Comparison of ENCODE assay signal across 27 mouse cellular contexts in the genomic region with DNA sequence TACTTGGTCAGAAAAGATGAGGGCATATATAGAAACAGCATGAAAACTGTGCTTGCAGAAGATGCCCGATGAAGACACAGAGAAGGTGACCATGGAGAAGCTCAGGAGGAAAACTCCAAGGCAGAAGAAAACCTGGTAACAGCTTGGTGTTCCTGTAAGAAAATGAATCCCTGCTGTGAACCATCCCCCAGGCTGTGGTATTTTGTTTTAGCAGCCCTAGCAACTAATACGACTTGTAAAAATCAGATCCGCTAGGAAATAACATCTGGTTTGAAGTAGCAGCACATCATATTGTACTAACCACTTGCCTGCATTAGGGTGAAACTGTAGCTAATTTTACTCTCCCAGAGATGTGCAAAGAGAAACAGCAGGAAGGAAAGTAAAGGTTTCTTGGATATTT. TPM values are rescaled to one million over a fixed set of nuclear protein-coding genes. Genes with fewer than 3 reads are reported as not detected.
DNase-seq lines count a peak whose midpoint lies in the region; ATAC-seq and TF ChIP-seq lines count a peak whose summit lies in the region.
"Had no signal": no experiment of that assay in that cellular context is flagged by ENCODE, and none has a peak within 500 bp of the region (broad histone marks: within the 10 kb centered on the region; RNA-seq: fewer than 3 reads in every experiment).

No protein-coding gene starts in this region.

- H3K36me3 ChIP-seq in limb, embryonic 11.5 days (ENCODE audit: control insufficient read depth, insufficient read depth, low read length): no peaks in the 10 kb centered on the region
- no peaks in the 10 kb centered on the region for H3K36me3 ChIP-seq in limb, embryonic 14.5 days (ENCODE audit: control insufficient read depth, insufficient read depth, low read length)
- H3K36me3 ChIP-seq: embryonic facial prominence, embryonic 12.5 days; embryonic facial prominence, embryonic 15.5 days; heart, embryonic 10.5 days; heart, embryonic 13.5 days; hindbrain, embryonic 15.5 days; intestine, embryonic 15.5 days had no signal

- no peak overlapping the region for H3K27ac ChIP-seq in limb, embryonic 11.5 days (replicated peaks; ENCODE audit: low read depth, low read length)
- H3K27ac ChIP-seq in limb, embryonic 14.5 days (replicated peaks; ENCODE audit: low read depth, low read length): no peak overlapping the region
- H3K27ac ChIP-seq: embryonic facial prominence, embryonic 12.5 days; embryonic facial prominence, embryonic 15.5 days; heart, adult 2 months; heart, embryonic 10.5 days; heart, embryonic 13.5 days; hindbrain, embryonic 15.5 days; intestine, embryonic 15.5 days had no signal

- no peak overlapping the region for H3K4me2 ChIP-seq in limb, embryonic 11.5 days (ENCODE audit: low read depth, severe bottlenecking)
- no peak overlapping the region for H3K4me2 ChIP-seq in limb, embryonic 14.5 days (replicated peaks; ENCODE audit: low read depth, low read length, severe bottlenecking)
- H3K4me2 ChIP-seq: embryonic facial prominence, embryonic 12.5 days; embryonic facial prominence, embryonic 15.5 days; heart, embryonic 13.5 days; hindbrain, embryonic 15.5 days; intestine, embryonic 15.5 days had no signal

- H3K9ac ChIP-seq in limb, embryonic 11.5 days (ENCODE audit: low read length): no peak overlapping the region
- H3K9ac ChIP-seq in limb, embryonic 14.5 days (ENCODE audit: low read depth, low read length, severe bottlenecking): no peak overlapping the region
- H3K9ac ChIP-seq: embryonic facial prominence, embryonic 12.5 days; embryonic facial prominence, embryonic 15.5 days; forebrain, postnatal 0 days; heart, embryonic 13.5 days; hindbrain, embryonic 15.5 days; intestine, embryonic 15.5 days had no signal

- TF ChIP-seq POLR2A in limb, embryonic 14.5 days (IDR thresholded peaks at IDR 0.05; ENCODE audit: borderline replicate concordance, extremely low read depth, insufficient read depth, insufficient read length): no peak

- peak; percentile 10 for DNase-seq in embryo, embryonic 10.5 days (ENCODE audit: low spot score)
- no peak for DNase-seq in embryo, embryonic 11 days
- peak; percentile 79 for DNase-seq in forelimb bud, embryonic 11.5 days (ENCODE audit: low read depth, low spot score)
- peak; percentile 52 for DNase-seq in limb, embryonic 11.5 days (ENCODE audit: low spot score)
- peak; percentile 33 for DNase-seq in limb, embryonic 14.5 days (ENCODE audit: low spot score)
- no peak for DNase-seq in spleen, postnatal 36 days (ENCODE audit: low spot score in 2 of 2)
- no peak for DNase-seq in adrenal gland, adult (ENCODE audit: inconsistent age in 2 of 2, low spot score in 1 of 2)
- DNase-seq: adrenal gland, postnatal 10 days; adrenal gland, postnatal 36 days; cerebellum, adult 18-20 months; cerebellum, adult 9-10 months; cerebellum, postnatal 25 days; forebrain, postnatal 0 days; gastrocnemius, postnatal 25 days; heart, adult 2 months; heart, postnatal 14 days; heart, postnatal 4 days had no signal

- 34% methylated on average over 3 of the region's 3 CpGs for WGBS in limb, embryonic 11.5 days
- 30% methylated on average over 3 of the region's 3 CpGs for WGBS in limb, embryonic 14.5 days

- no peaks in the 10 kb centered on the region for H3K27me3 ChIP-seq in limb, embryonic 11.5 days (ENCODE audit: control insufficient read depth, insufficient read depth, low read length)
- H3K27me3 ChIP-seq in limb, embryonic 14.5 days (ENCODE audit: control insufficient read depth, insufficient read depth, low read length): no peaks in the 10 kb centered on the region
- H3K27me3 ChIP-seq: embryonic facial prominence, embryonic 12.5 days; embryonic facial prominence, embryonic 15.5 days; heart, embryonic 13.5 days; hindbrain, embryonic 15.5 days; intestine, embryonic 15.5 days had no signal

- no peaks in the 10 kb centered on the region for H3K9me3 ChIP-seq in limb, embryonic 11.5 days (ENCODE audit: control insufficient read depth, low read length)
- no peaks in the 10 kb centered on the region for H3K9me3 ChIP-seq in limb, embryonic 14.5 days (ENCODE audit: control insufficient read depth, low read length)
- H3K9me3 ChIP-seq: embryonic facial prominence, embryonic 12.5 days; embryonic facial prominence, embryonic 15.5 days; heart, embryonic 10.5 days; heart, embryonic 13.5 days; hindbrain, embryonic 15.5 days; intestine, embryonic 15.5 days had no signal

- no peaks in the 10 kb centered on the region for H3K4me1 ChIP-seq in limb, embryonic 11.5 days (ENCODE audit: control insufficient read depth, insufficient read depth, low read length)
- 0 out of 2 replicates have a peak, but pooled peaks cover 2% of the 10 kb centered on the region for H3K4me1 ChIP-seq in limb, embryonic 14.5 days (ENCODE audit: control insufficient read depth, insufficient read depth, low read length)
- H3K4me1 ChIP-seq: embryonic facial prominence, embryonic 15.5 days; heart, embryonic 10.5 days; heart, embryonic 13.5 days; hindbrain, embryonic 15.5 days; intestine, embryonic 15.5 days had no signal

- no peak overlapping the region for H3K4me3 ChIP-seq in limb, embryonic 11.5 days (ENCODE audit: low read depth, low read length)
- no peak overlapping the region for H3K4me3 ChIP-seq in limb, embryonic 14.5 days (replicated peaks; ENCODE audit: low read length)
- H3K4me3 ChIP-seq: embryonic facial prominence, embryonic 12.5 days; embryonic facial prominence, embryonic 15.5 days; heart, adult 2 months; heart, embryonic 10.5 days; heart, embryonic 13.5 days; hindbrain, embryonic 15.5 days; intestine, embryonic 15.5 days had no signal

- 0 out of 2 replicates have a peak, but pooled peaks have one; percentile 31 for ATAC-seq in limb, embryonic 11.5 days (ENCODE audit: insufficient number of reproducible peaks, low FRiP score, low TSS enrichment, low read depth)
- ATAC-seq in limb, embryonic 14.5 days (ENCODE audit: low FRiP score, low read depth): no peak; the same call in 1 of the 2 replicates
- no peak for ATAC-seq in megakaryocyte progenitor cell, adult 5-6 weeks (replicated peaks; ENCODE audit: poor library complexity)
- ATAC-seq: activated CD4-positive, CD25-positive, alpha-beta regulatory T cell, adult 4 months; forebrain, embryonic 14.5 days; forebrain, postnatal 0 days; intestine, embryonic 15.5 days had no signal

RNA-seq across cellular contexts. Expression of a gene that starts 37.8 kb away (rescaled TPM):
- 9.5 and 10.9 TPM in 2 replicates for polyA plus RNA-seq in limb, embryonic 11.5 days (2014; fragmentation: Nextera tagmentation; extraction: Ambion mirVana)
- polyA plus RNA-seq in limb, embryonic 14.5 days (2012; rRNA removed): 25.0 and 26.3 TPM in 2 replicates
- 23.4 and 26.0 TPM in 2 replicates for polyA plus RNA-seq in limb, embryonic 14.5 days (2014; fragmentation: Nextera tagmentation; extraction: Ambion mirVana)
- total RNA-seq in megakaryocyte progenitor cell, adult 5-6 weeks (2015): not detected in 2 replicates
- total RNA-seq in megakaryocyte progenitor cell, adult 5-6 weeks (2017): not detected in 2 replicates
- total RNA-seq: granulocyte monocyte progenitor cell, adult 5-6 weeks had no signal

Comparison
In these comparisons a context has a peak if more than half of its experiments do, and no peak if none do; other contexts are left out.
1. DNase-seq: peak in embryo, embryonic 10.5 days (single experiment), forelimb bud, embryonic 11.5 days (single experiment), limb, embryonic 11.5 days (single experiment) and limb, embryonic 14.5 days (single experiment); none in embryo, embryonic 11 days (single experiment), spleen, postnatal 36 days (0 of 2) and adrenal gland, adult (0 of 2).